Mouse (Mus musculus) lung, postnatal 10 days (tissue): Measurements from ENCODE around the gene 2510009E07Rik.

Experiments
- DNase-seq: peaks from one replicate; pipeline ENCODE4 v3.0.0; 2021

Gene 2510009E07Rik

DNA sequence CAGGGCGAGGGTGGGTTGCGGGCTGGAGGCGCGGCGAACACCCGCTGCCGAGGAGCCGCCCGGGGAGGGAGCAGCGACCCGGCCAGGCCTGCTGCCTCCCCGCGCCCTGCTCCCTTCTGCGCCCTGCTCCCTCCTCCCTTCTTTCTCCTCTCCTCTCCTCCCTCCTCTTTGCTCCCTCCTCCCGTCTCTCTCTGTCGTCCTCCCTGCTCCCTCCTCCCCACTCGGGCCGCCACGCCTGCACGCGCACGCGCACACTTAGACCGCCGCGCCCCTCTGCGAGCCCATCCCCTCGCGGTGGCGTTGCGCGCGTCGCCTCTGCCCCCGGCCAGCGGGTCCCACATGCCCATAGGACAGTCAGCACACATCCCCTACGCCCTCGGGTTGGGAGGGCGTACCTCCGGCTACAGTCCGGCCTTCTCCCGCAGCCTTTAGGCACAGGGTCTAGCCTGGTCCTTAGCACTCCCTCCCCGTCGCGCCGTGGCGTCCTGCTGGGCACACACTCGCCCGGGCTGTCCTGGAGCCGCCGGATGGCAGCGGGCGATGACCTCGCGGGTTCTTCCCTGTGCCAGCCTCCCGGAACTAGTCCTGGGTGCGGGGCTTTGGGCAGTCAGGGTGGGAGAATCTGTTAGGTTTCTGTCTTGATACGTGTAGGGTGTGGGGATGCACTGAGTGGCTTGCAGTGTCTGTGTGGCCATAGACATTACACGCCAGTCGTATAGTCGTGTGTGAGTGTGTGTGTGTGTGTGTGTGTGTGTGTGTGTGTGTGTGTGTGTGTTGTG is at the start of gene 2510009E07Rik:
Gene 2510009E07Rik (minus strand): TSS at position 203 of the 779 bp plus-strand sequence.
- DNase-seq: peak; percentile 96

DNA sequence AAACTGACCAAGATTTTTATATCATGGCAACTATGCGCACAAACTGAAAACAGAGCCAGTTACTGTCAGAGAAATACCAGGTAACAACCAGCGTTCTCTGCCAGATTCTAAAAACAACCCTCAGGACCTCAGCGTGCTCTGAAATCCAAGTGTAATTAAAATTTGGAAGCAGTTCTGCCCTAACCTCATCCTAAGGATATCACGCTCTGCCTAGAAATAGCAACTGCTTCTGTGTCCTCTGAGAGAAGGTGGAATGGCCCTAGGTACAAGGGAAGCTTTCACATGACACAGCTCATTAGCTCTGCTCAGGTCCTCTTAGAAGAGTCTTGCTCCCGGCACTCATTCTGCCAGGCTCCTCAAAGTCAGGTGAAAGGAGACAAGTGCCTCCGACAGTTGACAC is 48.9 kb upstream of the 2510009E07Rik start:
- DNase-seq: no peak

DNA sequence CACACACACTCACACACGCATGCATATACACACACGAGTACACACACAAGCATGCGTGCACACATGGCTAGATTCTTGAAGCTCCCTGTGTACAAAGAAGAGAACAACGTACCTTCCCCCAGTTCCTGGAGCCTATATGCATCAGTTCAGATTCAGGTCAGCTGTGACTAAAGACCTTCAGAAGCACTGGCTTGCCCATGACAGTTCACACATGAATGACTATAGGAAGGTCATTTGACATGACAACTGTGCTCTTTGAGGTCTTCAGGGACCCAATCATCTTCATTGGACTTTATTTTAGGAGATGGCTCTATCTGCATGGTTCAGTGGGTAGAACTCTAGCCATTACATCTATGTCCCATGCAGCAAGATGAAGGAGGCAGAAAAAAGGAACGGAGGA is 48.4 kb upstream of the 2510009E07Rik start:
- DNase-seq: no peak

DNA sequence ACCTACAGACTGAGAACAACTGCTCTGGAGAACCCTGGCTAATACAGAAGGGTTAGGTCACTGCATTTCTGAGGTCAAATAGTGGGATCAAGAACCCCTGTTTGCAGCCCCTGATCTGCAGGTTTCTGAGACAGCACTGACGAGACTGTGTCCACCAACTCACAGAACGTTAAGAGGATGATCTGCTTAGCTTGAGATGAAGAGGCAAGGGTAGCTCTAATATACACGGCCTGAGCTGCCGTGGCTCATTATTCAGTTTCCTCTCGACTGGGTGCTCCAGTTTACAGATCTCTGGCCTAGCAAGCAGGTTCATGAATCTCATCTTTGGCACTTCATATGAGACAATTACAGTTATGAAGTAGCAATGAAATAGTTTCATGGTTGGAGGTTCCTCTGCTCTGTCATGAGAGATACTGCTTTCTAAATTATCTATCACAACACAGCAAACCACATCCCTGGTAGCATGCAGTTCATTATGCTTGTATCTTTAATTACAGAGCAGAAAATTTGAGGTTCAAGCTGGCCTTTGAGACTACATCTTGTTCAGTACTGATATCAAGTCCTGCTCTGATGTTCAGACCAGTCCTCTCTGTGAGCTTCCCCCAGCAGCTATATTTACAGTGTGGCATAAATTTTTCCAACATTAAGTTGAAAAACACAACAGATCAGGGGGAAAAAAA is 47.9 kb upstream of the 2510009E07Rik start:
- no peak for DNase-seq

GRCm38 (mm10) chr16:21741542-21741941 is 47.1 kb upstream of the 2510009E07Rik start:
- DNase-seq: no peak

- no peak for DNase-seq
Observed at GRCm38 (mm10) chr16:21735638-21736037, 41.2 kb upstream of the 2510009E07Rik start.

GRCm38 (mm10) chr16:21727897-21728364 is 33.5 kb upstream of the 2510009E07Rik start:
- DNase-seq: peak; percentile 91

- no peak for DNase-seq
Observed at GRCm38 (mm10) chr16:21727421-21727820, 33.0 kb upstream of the 2510009E07Rik start.

GRCm38 (mm10) chr16:21724261-21724660 is 29.8 kb upstream of the 2510009E07Rik start:
- DNase-seq: no peak

- DNase-seq: peak; percentile 20
Observed at GRCm38 (mm10) chr16:21719770-21720169, 25.3 kb upstream of the 2510009E07Rik start.

- DNase-seq: no peak
Observed at GRCm38 (mm10) chr16:21714516-21714915, 20.1 kb upstream of the 2510009E07Rik start.

- DNase-seq: peak; percentile 68
Observed at GRCm38 (mm10) chr16:21710321-21710720, 15.9 kb upstream of the 2510009E07Rik start.

DNA sequence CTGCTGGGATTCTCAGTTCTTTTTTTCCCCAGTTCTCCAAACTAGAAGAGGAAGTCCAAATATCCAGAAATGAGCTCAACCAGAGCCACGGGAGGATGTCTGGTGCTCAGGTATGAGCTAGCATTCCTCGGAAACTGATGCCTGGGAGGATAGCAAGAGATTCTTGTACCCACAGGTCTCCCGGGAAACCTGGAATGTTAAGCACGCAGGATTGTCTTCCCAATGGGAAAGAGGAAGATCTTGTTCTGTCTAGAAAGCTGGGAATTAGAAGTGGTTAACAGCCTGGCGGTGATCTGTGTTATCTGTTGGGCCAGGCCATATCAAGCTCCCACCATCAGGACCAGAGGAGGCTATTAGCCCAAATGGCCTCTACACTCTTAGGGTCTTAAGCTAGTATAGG is 10.2 kb upstream of the 2510009E07Rik start:
- no peak for DNase-seq

DNA sequence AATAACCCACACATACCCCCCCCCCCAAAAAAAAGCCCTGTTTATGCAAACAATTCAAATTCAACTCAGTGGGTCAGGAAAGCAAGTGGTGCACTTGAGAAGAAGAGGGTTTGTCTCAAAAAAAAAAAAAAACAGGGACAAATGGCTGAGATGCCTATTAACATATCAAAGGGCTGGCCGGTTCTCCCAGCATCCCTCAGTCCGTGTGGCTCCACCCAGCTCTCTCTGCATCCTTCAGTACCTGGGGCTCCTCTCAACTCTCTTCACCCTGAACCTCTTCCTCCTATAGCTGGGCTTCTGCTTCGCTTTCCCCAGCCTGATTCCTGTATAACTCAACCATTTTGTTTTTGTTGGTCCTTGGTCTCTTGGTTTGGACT is 7.8 kb upstream of the 2510009E07Rik start:
- no peak for DNase-seq

- no peak for DNase-seq
Observed at GRCm38 (mm10) chr16:21701611-21702313, 7.3 kb upstream of the 2510009E07Rik start.

GRCm38 (mm10) chr16:21698136-21698535 is 3.7 kb upstream of the 2510009E07Rik start:
- no peak for DNase-seq

DNA sequence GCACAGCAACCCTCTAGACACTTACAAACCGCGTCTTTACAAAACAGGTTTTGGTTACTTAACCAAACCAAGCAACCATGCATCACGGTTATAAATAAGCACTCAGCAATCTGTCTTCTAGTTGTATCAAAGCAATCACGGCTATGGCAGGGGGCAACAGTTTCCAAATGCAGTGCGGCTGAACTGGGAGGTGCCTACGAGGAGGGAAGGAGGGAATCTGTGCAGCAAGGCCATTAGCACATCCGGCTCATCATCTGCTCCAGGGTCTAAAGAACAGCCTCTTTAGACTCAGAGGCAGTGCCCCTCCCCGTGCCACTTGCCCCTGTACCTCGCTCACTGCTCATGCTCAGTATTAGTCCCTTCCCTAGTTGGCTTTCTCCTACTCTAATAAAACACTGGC is 2.5 kb upstream of the 2510009E07Rik start:
- no peak for DNase-seq

DNA sequence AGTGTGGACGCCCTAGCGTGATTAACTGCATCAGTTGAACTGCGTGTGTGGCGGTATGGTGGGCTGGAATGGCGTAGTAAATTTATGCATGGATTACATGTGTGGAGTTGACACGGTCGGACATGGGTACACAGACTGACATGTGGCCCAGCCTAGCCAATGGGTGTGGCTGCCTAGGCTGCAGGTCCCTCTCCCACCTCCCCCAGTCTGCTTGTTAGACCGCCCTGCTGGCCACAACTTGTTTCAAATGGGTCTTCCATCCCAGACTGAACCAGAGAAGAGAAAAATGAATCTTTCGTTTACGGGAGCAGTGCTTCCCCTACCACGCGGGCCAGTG is 745 bp upstream of the 2510009E07Rik start:
- DNase-seq: peak; percentile 68

- peak; percentile 60 for DNase-seq
Observed at GRCm38 (mm10) chr16:21693981-21694462, 443 bp downstream of the 2510009E07Rik start.

DNA sequence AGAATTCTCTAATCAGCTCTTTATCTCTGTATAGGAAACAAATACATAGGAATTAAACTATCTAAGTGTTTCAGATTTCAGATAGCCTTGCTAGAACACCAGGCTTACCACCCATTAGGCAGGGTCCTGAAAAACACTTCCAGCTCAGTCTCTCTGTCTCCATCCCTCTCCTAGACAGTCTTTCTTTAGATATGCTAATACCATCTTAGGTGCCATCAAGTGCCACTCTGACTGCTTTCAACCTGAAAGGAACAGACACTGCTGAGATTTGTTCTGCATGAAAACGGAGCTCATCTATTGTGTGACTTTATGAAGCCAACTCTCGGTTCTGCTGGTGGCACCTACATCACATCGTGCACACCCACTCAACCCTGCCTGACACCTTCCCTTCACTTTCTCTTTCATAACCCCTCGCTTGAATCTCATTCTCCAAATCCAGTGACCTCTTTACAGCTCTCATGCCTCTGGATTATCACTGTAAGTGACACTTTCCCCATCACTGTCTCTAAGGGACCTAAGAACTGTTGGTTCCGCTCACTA is 4.2 kb downstream of the 2510009E07Rik start:
- no peak for DNase-seq

DNA sequence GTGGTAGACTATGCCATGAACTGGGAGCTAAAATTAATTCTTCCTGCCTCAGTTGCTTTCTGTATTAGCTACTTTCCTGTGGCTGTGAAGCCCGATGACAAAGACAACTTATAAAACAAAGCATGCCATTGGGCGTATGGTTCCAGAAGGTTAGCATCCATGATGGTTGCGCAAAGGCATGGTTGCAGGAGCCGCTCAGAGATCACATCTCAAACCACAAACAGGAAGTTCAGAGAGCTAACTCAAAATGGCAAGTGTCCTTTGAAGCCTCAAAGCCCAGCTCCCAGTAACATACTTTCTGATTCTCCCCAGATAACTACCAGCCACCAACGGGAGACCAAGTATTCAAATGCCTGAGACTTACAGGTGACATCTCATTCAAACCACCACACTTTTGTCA is 5.3 kb downstream of the 2510009E07Rik start:
- no peak for DNase-seq

DNA sequence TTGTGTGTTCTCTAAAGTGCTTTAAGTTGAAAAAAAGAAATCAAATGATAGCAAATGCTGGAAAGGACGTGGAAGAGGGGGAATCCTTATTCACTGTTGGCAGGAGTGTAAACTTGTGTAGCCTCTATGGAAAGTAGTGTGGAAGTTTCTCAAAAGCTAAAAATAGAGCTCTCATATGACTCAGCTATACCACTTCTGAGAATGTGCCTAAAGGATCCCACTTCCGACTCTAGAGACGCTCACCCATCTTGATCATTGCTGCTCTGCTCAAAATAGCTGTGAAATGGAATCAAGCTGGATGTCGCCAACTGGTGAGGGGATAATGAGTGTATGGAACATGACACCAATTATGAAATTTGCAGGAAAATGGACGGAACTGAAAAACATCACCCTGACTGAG is 7.1 kb downstream of the 2510009E07Rik start:
- DNase-seq: no peak

- DNase-seq: no peak
Observed at GRCm38 (mm10) chr16:21676791-21677190, 17.7 kb downstream of the 2510009E07Rik start.
